ENCODE assay signal across 8 mouse cellular contexts in genomic region chr11:57518091-57518750, GRCm38 (mm10). TPM values are rescaled to one million over a fixed set of nuclear protein-coding genes. Genes with fewer than 3 reads are reported as not detected.
DNase-seq lines count a peak whose midpoint lies in the region; ATAC-seq and TF ChIP-seq lines count a peak whose summit lies in the region.

Gene Fam114a2, minus strand, starts transcription at chr11:57518617.
Gene Mfap3, plus strand, starts transcription at chr11:57518664.

- H3K4me3 ChIP-seq in E14TG2a.4 (replicated peaks; ENCODE audit: low read length): peak within 1 kb of the TSS; percentile 94
- H3K4me3 ChIP-seq in forebrain, embryonic 13.5 days: peak within 1 kb of the TSS; percentile 96
- peak within 1 kb of the TSS; percentile 94 for H3K4me3 ChIP-seq in liver, postnatal 0 days (ENCODE audit: low read depth, low read length)
- peak within 1 kb of the TSS; percentile 88 for H3K4me3 ChIP-seq in neural tube, embryonic 14.5 days (ENCODE audit: low read depth, low read length)

- H3K27me3 ChIP-seq in E14TG2a.4 (ENCODE audit: insufficient read depth, low read length): no peaks in the 10 kb centered on the region
- no peaks in the 10 kb centered on the region for H3K27me3 ChIP-seq in forebrain, embryonic 13.5 days
- H3K27me3 ChIP-seq in liver, postnatal 0 days (ENCODE audit: insufficient read depth, low read length): no peaks in the 10 kb centered on the region
- H3K27me3 ChIP-seq in neural tube, embryonic 14.5 days (ENCODE audit: control insufficient read depth, insufficient read depth, low read length): no peaks in the 10 kb centered on the region

- intact Hi-C loops in heart, postnatal 10 days (cut with DNase I): no loop called here

- no peaks in the 10 kb centered on the region for H3K9me3 ChIP-seq in E14TG2a.4 (ENCODE audit: low read length)
- no peaks in the 10 kb centered on the region for H3K9me3 ChIP-seq in forebrain, embryonic 13.5 days (replicated peaks)
- H3K9me3 ChIP-seq in liver, postnatal 0 days (ENCODE audit: low read length): no peaks in the 10 kb centered on the region
- H3K9me3 ChIP-seq in neural tube, embryonic 14.5 days (ENCODE audit: control insufficient read depth, low read length): no peaks in the 10 kb centered on the region

- under 1% methylated on average over 59 of the region's 59 CpGs for WGBS in forebrain, embryonic 13.5 days
- WGBS in large intestine, adult 2 months: under 1% methylated on average over 59 of the region's 59 CpGs
- WGBS in liver, postnatal 0 days (ENCODE audit: insufficient replicate concordance): under 1% methylated on average over 52 of the region's 59 CpGs
- under 1% methylated on average over 59 of the region's 59 CpGs for WGBS in neural tube, embryonic 14.5 days

- H3K36me3 ChIP-seq in E14TG2a.4 (ENCODE audit: insufficient read depth, low read length): peaks cover 41% of the 10 kb centered on the region
- H3K36me3 ChIP-seq in forebrain, embryonic 13.5 days (ENCODE audit: poor library complexity, severe bottlenecking): peaks cover 5% of the 10 kb centered on the region; the same call in 1 of the 2 replicates
- peaks cover 10% of the 10 kb centered on the region; the same call in 1 of the 2 replicates for H3K36me3 ChIP-seq in liver, postnatal 0 days (replicated peaks; ENCODE audit: insufficient read depth, low read length)
- H3K36me3 ChIP-seq in neural tube, embryonic 14.5 days (ENCODE audit: control insufficient read depth, insufficient read depth, low read length): no peaks in the 10 kb centered on the region

- H3K4me2 ChIP-seq in forebrain, embryonic 13.5 days: peak within 1 kb of the TSS; percentile 74
- H3K4me2 ChIP-seq in liver, postnatal 0 days (ENCODE audit: low read depth, low read length): peak within 1 kb of the TSS; percentile 85
- H3K4me2 ChIP-seq in neural tube, embryonic 14.5 days (ENCODE audit: low read depth, low read length): peak within 1 kb of the TSS; percentile 63

- H3K9ac ChIP-seq in forebrain, embryonic 13.5 days: peak within 1 kb of the TSS; percentile 90
- H3K9ac ChIP-seq in liver, postnatal 0 days (replicated peaks): peak within 1 kb of the TSS; percentile 91
- peak within 1 kb of the TSS; percentile 83 for H3K9ac ChIP-seq in neural tube, embryonic 14.5 days (replicated peaks; ENCODE audit: low read depth, low read length)

- H3K4me1 ChIP-seq in E14TG2a.4 (replicated peaks; ENCODE audit: low read depth, low read length): peaks cover 37% of the 10 kb centered on the region
- peaks cover 23% of the 10 kb centered on the region for H3K4me1 ChIP-seq in forebrain, embryonic 13.5 days
- peaks cover 12% of the 10 kb centered on the region for H3K4me1 ChIP-seq in liver, postnatal 0 days (ENCODE audit: insufficient read depth)
- peaks cover 17% of the 10 kb centered on the region for H3K4me1 ChIP-seq in neural tube, embryonic 14.5 days (ENCODE audit: control insufficient read depth, insufficient read depth, low read length)

- TF ChIP-seq EP300 in liver, postnatal 0 days (IDR thresholded peaks at IDR 0.05; ENCODE audit: low read depth): no peak

- ATAC-seq in forebrain, embryonic 13.5 days: peak; percentile 95
- peak; percentile 98 for ATAC-seq in liver, postnatal 0 days
- ATAC-seq in neural tube, embryonic 14.5 days (ENCODE audit: low read depth): peak; percentile 97

- no peak for TF ChIP-seq CTCF in E14TG2a.4 (conservative IDR thresholded peaks at IDR 0.05; ENCODE audit: low read length)
- no peak for TF ChIP-seq CTCF in liver, postnatal 0 days (IDR thresholded peaks at IDR 0.05; ENCODE audit: low read depth)

- peak; percentile 78 for DNase-seq in c-Kit-positive CD71-positive TER-119-positive erythroid progenitor cells, embryonic 14.5 days (ENCODE audit: low spot score)
- DNase-seq in heart, postnatal 10 days: peak; percentile 94 to 97
- peak; percentile 55 for DNase-seq in large intestine, adult 2 months (ENCODE audit: low read depth, low spot score)
- DNase-seq in liver, postnatal 0 days: peak; percentile 96
- DNase-seq in testis, postnatal 10 days (ENCODE audit: low spot score): peak; percentile 96

- peak within 1 kb of the TSS; percentile 69 for H3K27ac ChIP-seq in forebrain, embryonic 13.5 days
- peak within 1 kb of the TSS; percentile 87 for H3K27ac ChIP-seq in liver, postnatal 0 days (ENCODE audit: low read depth)
- peak within 1 kb of the TSS; percentile 81 for H3K27ac ChIP-seq in neural tube, embryonic 14.5 days (ENCODE audit: low read depth, low read length)

RNA-seq across cellular contexts. Expression of gene Fam114a2, which starts in this region (rescaled TPM):
- 92.9 TPM in 2 replicates for polyA plus RNA-seq in forebrain, embryonic 13.5 days (2015; fragmentation: Nextera tagmentation; extraction: Ambion mirVana)
- 10 to 100 TPM; 44.7 to 49.5 TPM for total RNA-seq in heart, postnatal 10 days (2021)
- polyA plus RNA-seq in large intestine, adult 2 months (2012; rRNA removed): 29.2 and 36.4 TPM in 2 replicates
- 22.7 and 22.9 TPM in 2 replicates for polyA plus RNA-seq in liver, postnatal 0 days (2015; fragmentation: Nextera tagmentation; extraction: Ambion mirVana)
- 51.3 and 52.1 TPM in 2 replicates for polyA plus RNA-seq in neural tube, embryonic 14.5 days (2014; fragmentation: Nextera tagmentation; extraction: Ambion mirVana)

RNA-seq across cellular contexts. Expression of gene Mfap3, which starts in this region (rescaled TPM):
- polyA plus RNA-seq in forebrain, embryonic 13.5 days (2015; fragmentation: Nextera tagmentation; extraction: Ambion mirVana): 61.6 and 62.6 TPM in 2 replicates
- 10 to 100 TPM; 23.9 to 24.2 TPM for total RNA-seq in heart, postnatal 10 days (2021)
- 7.4 and 12.9 TPM in 2 replicates for polyA plus RNA-seq in large intestine, adult 2 months (2012; rRNA removed)
- polyA plus RNA-seq in liver, postnatal 0 days (2015; fragmentation: Nextera tagmentation; extraction: Ambion mirVana): 11.7 and 13.6 TPM in 2 replicates
- 59.3 and 65.4 TPM in 2 replicates for polyA plus RNA-seq in neural tube, embryonic 14.5 days (2014; fragmentation: Nextera tagmentation; extraction: Ambion mirVana)

Comparison
In these comparisons a context has a peak if more than half of its experiments do, and no peak if none do; other contexts are left out.
1. Peak in every context shown above with its lines: DNase-seq, ATAC-seq, H3K4me3 ChIP-seq and H3K27ac ChIP-seq.